In genomic region chr9:108110160-108110559, GRCm38 (mm10) we compare ENCODE assay signal across 10 mouse cellular contexts. TPM values are rescaled to one million over a fixed set of nuclear protein-coding genes. Genes with fewer than 3 reads are reported as not detected.
DNase-seq lines count a peak whose midpoint lies in the region; ATAC-seq and TF ChIP-seq lines count a peak whose summit lies in the region.
"Had no signal": no experiment of that assay in that cellular context is flagged by ENCODE, and none has a peak within 500 bp of the region (broad histone marks: within the 10 kb centered on the region; RNA-seq: fewer than 3 reads in every experiment).

No protein-coding gene starts in this region.

- no peak overlapping the region for H3K4me3 ChIP-seq in heart, embryonic 15.5 days
- H3K4me3 ChIP-seq in spleen, adult 2 months (ENCODE audit: extremely low read depth, insufficient read depth, insufficient read length) = peak overlapping the region; percentile 53; the same call in 1 of the 2 replicates
- no peak overlapping the region for H3K4me3 ChIP-seq in intestine, postnatal 0 days (ENCODE audit: low read depth, low read length)
- H3K4me3 ChIP-seq in stomach, embryonic 14.5 days (ENCODE audit: low read depth, low read length) = no peak overlapping the region
- H3K4me3 ChIP-seq: hindbrain, embryonic 15.5 days had no signal

- no peak overlapping the region for H3K27ac ChIP-seq in heart, embryonic 15.5 days
- no peak overlapping the region for H3K27ac ChIP-seq in spleen, adult 2 months (ENCODE audit: insufficient read depth, low read length)
- H3K27ac ChIP-seq in intestine, postnatal 0 days (ENCODE audit: low read depth, low read length) = no peak overlapping the region
- no peak overlapping the region for H3K27ac ChIP-seq in stomach, embryonic 14.5 days (ENCODE audit: low read length)

- no peaks in the 10 kb centered on the region for H3K36me3 ChIP-seq in heart, embryonic 15.5 days
- H3K36me3 ChIP-seq in spleen, adult 2 months (ENCODE audit: control insufficient read depth, insufficient read depth, low read length) = no peaks in the 10 kb centered on the region
- peaks cover 25% of the 10 kb centered on the region; the same call in 1 of the 2 replicates for H3K36me3 ChIP-seq in intestine, postnatal 0 days (ENCODE audit: control insufficient read depth, insufficient read depth)
- no peaks in the 10 kb centered on the region for H3K36me3 ChIP-seq in stomach, embryonic 14.5 days (ENCODE audit: control insufficient read depth, insufficient read depth, low read length)

- no peak for DNase-seq in heart, adult 11 months
- no peak for DNase-seq in spleen, adult 2 months (ENCODE audit: low read depth in 1 of 2, low spot score in 2 of 2)
- no peak for DNase-seq in spleen, postnatal 4 days (ENCODE audit: low spot score in 2 of 2)
- no peak for DNase-seq in left cerebral cortex, adult 8-10 months (ENCODE audit: low spot score in 2 of 2)
- DNase-seq in right cerebral cortex, postnatal 14 days = no peak

- peak overlapping the region; percentile 69; the same call in 1 of the 2 replicates for H3K4me2 ChIP-seq in heart, embryonic 15.5 days
- peak overlapping the region; percentile 59 for H3K4me2 ChIP-seq in intestine, postnatal 0 days (replicated peaks; ENCODE audit: low read depth)
- H3K4me2 ChIP-seq in stomach, embryonic 14.5 days (replicated peaks; ENCODE audit: low read depth, low read length) = peak overlapping the region; percentile 57; the same call in 1 of the 2 replicates

- H3K4me1 ChIP-seq in heart, embryonic 15.5 days (replicated peaks) = peaks cover 27% of the 10 kb centered on the region
- H3K4me1 ChIP-seq in spleen, adult 2 months (ENCODE audit: control insufficient read depth, insufficient read depth, insufficient read length) = peaks cover 11% of the 10 kb centered on the region
- H3K4me1 ChIP-seq in intestine, postnatal 0 days (replicated peaks; ENCODE audit: control insufficient read depth, insufficient read depth, low read length) = no peaks in the 10 kb centered on the region; the same call in 1 of the 2 replicates
- peaks cover 12% of the 10 kb centered on the region for H3K4me1 ChIP-seq in stomach, embryonic 14.5 days (ENCODE audit: control insufficient read depth, insufficient read depth, low read length)

- ATAC-seq in heart, embryonic 15.5 days (replicated peaks; ENCODE audit: insufficient number of reproducible peaks, insufficient read depth, low FRiP score, low read depth) = no peak
- peak; percentile 31; the same call in 1 of the 2 replicates for ATAC-seq in intestine, postnatal 0 days
- ATAC-seq in stomach, embryonic 14.5 days (ENCODE audit: insufficient number of reproducible peaks, insufficient read depth, low FRiP score, low read depth) = no peak

- peaks cover 22% of the 10 kb centered on the region for H3K27me3 ChIP-seq in heart, embryonic 15.5 days
- H3K27me3 ChIP-seq in spleen, adult 2 months (ENCODE audit: control insufficient read depth, insufficient read depth, low read length) = peaks cover 6% of the 10 kb centered on the region; the same call in 1 of the 2 replicates
- H3K27me3 ChIP-seq in intestine, postnatal 0 days (replicated peaks; ENCODE audit: control insufficient read depth, insufficient read depth, low read length) = no peaks in the 10 kb centered on the region
- H3K27me3 ChIP-seq in stomach, embryonic 14.5 days (ENCODE audit: control insufficient read depth, insufficient read depth, low read length) = no peaks in the 10 kb centered on the region
- H3K27me3 ChIP-seq: hindbrain, embryonic 15.5 days had no signal

- no peak overlapping the region for H3K9ac ChIP-seq in heart, embryonic 15.5 days
- H3K9ac ChIP-seq in intestine, postnatal 0 days (ENCODE audit: low read depth, low read length) = no peak overlapping the region
- H3K9ac ChIP-seq in stomach, embryonic 14.5 days (replicated peaks; ENCODE audit: low read depth, low read length) = no peak overlapping the region
- H3K9ac ChIP-seq: hindbrain, embryonic 15.5 days had no signal

- no peak for TF ChIP-seq CTCF in spleen, adult 2 months (IDR thresholded peaks at IDR 0.05; ENCODE audit: extremely low read depth, insufficient read depth, insufficient read length, insufficient replicate concordance)
- no peak for TF ChIP-seq CTCF in intestine, postnatal 0 days (IDR thresholded peaks at IDR 0.05; ENCODE audit: low read depth)

- 75% methylated on average over 16 of the region's 16 CpGs for WGBS in heart, embryonic 15.5 days
- WGBS in spleen, adult 2 months = 47% methylated on average over 16 of the region's 16 CpGs
- WGBS in intestine, postnatal 0 days = 60% methylated on average over 16 of the region's 16 CpGs
- WGBS in stomach, embryonic 14.5 days = 74% methylated on average over 16 of the region's 16 CpGs

- H3K9me3 ChIP-seq in heart, embryonic 15.5 days (replicated peaks) = no peaks in the 10 kb centered on the region
- no peaks in the 10 kb centered on the region for H3K9me3 ChIP-seq in intestine, postnatal 0 days (ENCODE audit: control insufficient read depth)
- peaks cover 5% of the 10 kb centered on the region; the same call in 1 of the 2 replicates for H3K9me3 ChIP-seq in stomach, embryonic 14.5 days (ENCODE audit: control insufficient read depth, low read depth, low read length)
- H3K9me3 ChIP-seq: hindbrain, embryonic 15.5 days had no signal

- TF ChIP-seq POLR2A in spleen, adult 2 months (IDR thresholded peaks at IDR 0.05; ENCODE audit: low read depth, low read length) = no peak

RNA-seq across cellular contexts. Expression of gene Apeh, which starts 15.8 kb away (rescaled TPM):
- polyA plus RNA-seq in heart, embryonic 15.5 days (2015; fragmentation: Nextera tagmentation; extraction: Ambion mirVana) = 46.4 and 65.9 TPM in 2 replicates
- 136 and 157 TPM in 2 replicates for polyA plus RNA-seq in spleen, adult 2 months (2012; rRNA removed)
- polyA plus RNA-seq in intestine, postnatal 0 days (2015; fragmentation: Nextera tagmentation; extraction: Ambion mirVana) = 82.6 and 98.4 TPM in 2 replicates
- 52.2 and 58.0 TPM in 2 replicates for polyA plus RNA-seq in stomach, embryonic 14.5 days (2014; fragmentation: Nextera tagmentation; extraction: Ambion mirVana)
- 10 to 100 TPM; 34.9 to 41.9 (median 39.3) TPM for total RNA-seq in left cerebral cortex, adult 8-10 months (2022)

RNA-seq across cellular contexts. Expression of gene Rnf123, which starts 27.0 kb away (rescaled TPM):
- 29.8 and 33.3 TPM in 2 replicates for polyA plus RNA-seq in heart, embryonic 15.5 days (2015; fragmentation: Nextera tagmentation; extraction: Ambion mirVana)
- polyA plus RNA-seq in spleen, adult 2 months (2012; rRNA removed) = 213 and 224 TPM in 2 replicates
- 17.2 and 18.2 TPM in 2 replicates for polyA plus RNA-seq in intestine, postnatal 0 days (2015; fragmentation: Nextera tagmentation; extraction: Ambion mirVana)
- polyA plus RNA-seq in stomach, embryonic 14.5 days (2014; fragmentation: Nextera tagmentation; extraction: Ambion mirVana) = 31.1 and 33.5 TPM in 2 replicates
- total RNA-seq in left cerebral cortex, adult 8-10 months (2022) = 100 to 1,000 TPM; 109 to 112 (median 111) TPM

RNA-seq across cellular contexts. Expression of gene Mst1, which starts 29.9 kb away (rescaled TPM):
- 0.81 TPM in 1 of 2 replicates, not detected in the other for polyA plus RNA-seq in heart, embryonic 15.5 days (2015; fragmentation: Nextera tagmentation; extraction: Ambion mirVana)
- 1.5 and 1.6 TPM in 2 replicates for polyA plus RNA-seq in spleen, adult 2 months (2012; rRNA removed)
- polyA plus RNA-seq in intestine, postnatal 0 days (2015; fragmentation: Nextera tagmentation; extraction: Ambion mirVana) = 0.78 and 0.84 TPM in 2 replicates
- polyA plus RNA-seq in stomach, embryonic 14.5 days (2014; fragmentation: Nextera tagmentation; extraction: Ambion mirVana) = 3.7 and 4.4 TPM in 2 replicates
- not detected for total RNA-seq in left cerebral cortex, adult 8-10 months (2022)
- total RNA-seq: layer of hippocampus, adult 18-20 months had no signal

RNA-seq across cellular contexts. Expression of gene Amigo3, which starts 57.2 kb away (rescaled TPM):
- polyA plus RNA-seq in heart, embryonic 15.5 days (2015; fragmentation: Nextera tagmentation; extraction: Ambion mirVana) = 1.5 and 2.3 TPM in 2 replicates
- 2.2 and 2.8 TPM in 2 replicates for polyA plus RNA-seq in spleen, adult 2 months (2012; rRNA removed)
- 4.4 and 4.8 TPM in 2 replicates for polyA plus RNA-seq in intestine, postnatal 0 days (2015; fragmentation: Nextera tagmentation; extraction: Ambion mirVana)
- 3.1 TPM in 2 replicates for polyA plus RNA-seq in stomach, embryonic 14.5 days (2014; fragmentation: Nextera tagmentation; extraction: Ambion mirVana)
- 1 to 10 TPM in 2 of 4 experiments, under 1 TPM in 2; 0.70 to 1.3 (median 1.0) TPM for total RNA-seq in left cerebral cortex, adult 8-10 months (2022)
